Mouse (Mus musculus) lung, postnatal 4 days (tissue): ENCODE data around the gene Dock2.
"Not testable (repeated sequence)": the region's sequence is repeated elsewhere in the genome, so short reads cannot be mapped to it uniquely, and the experiment has no call there.

Experiments
- DNase-seq, 2 experiments: peaks; one replicate each; pipeline ENCODE4 v3.0.0; 2021

Gene Dock2

DNA sequence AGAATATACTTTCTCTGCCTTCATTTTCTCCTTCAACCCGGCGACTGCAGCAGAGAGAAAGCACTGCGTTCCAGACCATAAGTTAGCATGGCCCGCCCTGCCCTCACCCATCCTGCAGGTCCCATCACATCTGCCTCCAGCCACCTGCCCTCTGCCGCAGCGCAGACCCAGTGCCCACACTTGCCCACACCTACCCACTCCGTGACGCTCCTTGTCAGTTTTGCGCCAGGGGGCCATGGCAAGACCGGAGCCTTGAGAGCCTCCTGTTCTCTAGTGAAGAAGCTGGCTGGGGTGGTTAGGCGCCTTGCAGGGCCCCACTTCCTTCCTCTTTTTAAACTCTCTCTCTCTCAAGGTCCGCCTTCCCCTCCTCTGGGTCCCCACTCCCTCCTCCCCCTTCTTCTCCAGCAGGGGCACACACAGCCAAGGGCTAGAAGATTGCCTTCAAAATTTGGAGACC lies at the start of gene Dock2:
Gene Dock2 (minus strand): TSS at position 306 of the 457 bp plus-strand sequence.
- DNase-seq: peak; percentile 48 to 52

DNA sequence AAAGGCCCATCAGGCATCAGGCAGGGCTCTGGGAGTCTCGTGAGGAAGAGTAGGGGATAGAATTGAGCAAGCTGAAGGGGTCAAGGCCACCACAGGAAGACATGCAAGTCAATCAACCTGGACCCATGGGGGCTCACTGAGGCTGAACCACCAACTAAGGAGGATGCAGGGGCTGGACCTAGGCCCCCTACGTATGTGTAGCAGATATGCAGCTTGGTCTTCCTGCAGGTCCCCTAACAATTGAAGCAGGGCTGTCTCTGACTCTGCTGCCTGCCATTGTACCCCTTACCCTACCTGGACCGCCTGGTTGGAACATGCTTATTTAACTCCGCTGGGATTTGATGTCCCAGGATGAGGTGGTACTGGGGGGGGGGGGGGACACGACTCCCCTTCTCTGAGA lies 49.0 kb upstream of the Dock2 start:
- no peak for DNase-seq

DNA sequence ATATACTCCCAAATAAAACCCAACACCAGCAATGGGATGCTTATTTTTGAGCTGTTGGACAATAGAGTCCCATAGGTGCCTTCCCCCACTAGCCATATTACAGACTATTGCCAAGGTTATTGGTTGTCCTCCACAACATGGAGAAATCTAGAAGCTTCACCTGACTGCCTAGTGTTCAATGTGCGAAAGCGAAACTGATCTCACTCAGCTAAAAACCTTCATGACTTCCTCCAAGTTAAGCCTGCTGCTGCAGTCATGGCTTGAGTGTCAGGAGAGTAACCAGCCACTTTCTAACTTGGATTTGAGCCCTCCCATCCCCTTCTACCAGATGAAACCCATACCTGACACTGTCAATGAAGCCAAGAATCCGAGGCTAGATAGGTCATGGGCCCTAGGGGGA lies 44.1 kb upstream of the Dock2 start:
- no peak for DNase-seq

DNA sequence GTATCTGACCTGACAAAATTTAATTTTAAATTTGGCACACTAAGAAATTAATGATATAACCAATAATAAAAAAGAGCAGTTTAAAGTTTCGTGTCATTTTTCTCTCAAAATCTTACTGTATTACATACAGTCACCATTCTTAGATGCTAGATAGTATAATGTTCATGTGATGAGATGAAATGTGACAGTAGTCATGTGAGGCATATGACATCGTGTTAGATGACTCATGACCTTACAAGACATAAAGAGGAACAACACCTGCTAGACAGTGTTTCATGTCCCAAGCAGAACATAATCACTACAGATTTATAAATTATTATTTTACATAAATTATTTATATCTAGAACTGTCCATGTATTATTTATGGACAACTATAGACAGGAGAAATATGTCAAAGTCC lies 43.2 kb upstream of the Dock2 start:
- DNase-seq: no peak

DNA sequence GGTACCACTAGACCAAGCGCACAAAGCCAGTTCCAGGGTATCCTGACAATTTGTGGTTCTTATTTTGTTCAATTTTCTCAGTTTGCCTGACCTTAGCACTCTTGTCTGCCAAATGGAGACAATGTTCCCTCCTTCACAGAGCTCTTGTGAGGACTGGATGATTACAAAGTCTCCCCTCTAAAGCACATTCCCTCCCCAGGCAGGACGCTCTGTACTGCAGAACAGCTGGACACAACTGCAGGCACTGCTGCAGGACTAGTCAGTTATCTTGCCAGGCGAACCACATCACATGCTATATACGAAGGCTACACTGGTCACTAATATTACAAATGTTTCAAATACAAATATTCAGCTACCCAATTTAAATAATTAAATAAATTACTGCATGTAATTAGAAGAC lies 41.1 kb upstream of the Dock2 start:
- no peak for DNase-seq

DNA sequence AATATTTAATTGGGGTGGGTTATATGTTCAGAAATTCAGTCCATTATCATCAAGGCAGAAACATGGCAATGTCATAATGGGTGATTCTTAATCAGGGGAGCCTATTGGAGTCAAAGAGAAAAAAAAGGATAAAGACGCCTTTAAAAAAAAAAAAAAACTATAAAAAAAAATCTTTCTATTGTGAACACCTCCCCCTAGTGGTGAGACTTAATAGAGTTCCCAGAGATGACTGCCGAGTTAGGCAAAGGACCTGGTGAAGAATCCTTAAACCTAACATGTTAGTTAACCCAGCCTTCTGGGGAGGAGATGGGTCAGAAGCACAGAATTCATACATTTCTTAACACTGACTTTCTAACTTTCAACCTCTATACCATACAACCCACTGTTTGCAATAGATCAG lies 31.1 kb upstream of the Dock2 start:
- DNase-seq: no peak

DNA sequence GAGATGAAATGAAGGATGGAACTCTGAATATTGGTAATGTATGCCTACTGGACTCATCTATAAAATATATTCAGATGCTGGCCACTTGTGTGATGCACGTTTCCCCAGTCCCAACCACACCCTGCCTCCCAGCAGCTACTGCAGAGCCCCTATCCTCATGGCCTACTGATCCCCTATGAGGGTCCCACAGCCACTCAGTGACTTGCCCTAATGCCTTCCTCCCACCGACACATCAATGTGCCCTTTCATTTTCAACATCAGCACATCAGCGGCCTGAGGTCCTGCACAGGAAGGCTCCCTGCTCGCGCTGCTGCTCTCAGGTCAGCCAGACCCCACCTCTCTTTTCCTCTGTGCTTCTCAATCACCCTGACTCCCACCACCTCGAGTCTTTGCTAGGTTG lies 30.6 kb upstream of the Dock2 start:
- DNase-seq: no peak

DNA sequence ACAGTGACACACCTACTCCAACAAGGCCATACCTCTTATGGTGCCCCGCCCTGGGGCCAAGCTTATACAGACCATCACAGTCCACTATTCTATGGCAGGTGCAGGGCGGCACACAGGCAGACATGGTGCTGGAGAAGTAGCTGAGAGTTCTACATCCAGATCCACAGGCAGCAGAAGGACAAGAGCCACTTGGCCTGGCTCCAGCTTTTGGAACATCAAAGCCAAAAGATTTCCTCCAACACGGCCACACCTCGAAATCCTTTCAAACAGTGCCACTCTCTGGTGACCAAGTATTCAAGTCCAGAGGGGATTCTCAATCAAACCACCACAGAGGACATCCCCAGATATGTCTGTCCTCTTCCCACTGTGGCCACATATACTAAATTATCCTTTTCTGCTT lies 21.3 kb upstream of the Dock2 start:
- not testable (repeated sequence) for DNase-seq

DNA sequence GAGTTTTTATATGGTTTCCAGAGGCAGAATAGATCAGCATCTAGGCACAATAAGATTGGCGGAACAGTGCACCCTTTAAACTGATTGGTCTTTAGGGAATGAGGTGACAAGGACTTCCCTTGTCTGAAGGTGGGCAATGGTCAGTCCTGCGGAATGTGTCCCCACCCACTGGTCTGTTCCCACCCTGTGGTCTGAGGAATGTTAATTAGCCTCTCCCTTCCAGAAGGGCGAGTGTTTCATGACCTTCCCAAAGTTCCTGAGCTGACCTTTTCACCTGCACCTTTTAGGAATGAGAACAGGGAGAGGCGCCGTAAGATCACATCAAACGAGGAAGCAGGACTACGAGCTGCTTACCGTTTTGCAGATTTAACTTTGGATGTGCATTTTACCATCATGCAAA lies 14.4 kb upstream of the Dock2 start:
- not testable (repeated sequence) for DNase-seq

DNA sequence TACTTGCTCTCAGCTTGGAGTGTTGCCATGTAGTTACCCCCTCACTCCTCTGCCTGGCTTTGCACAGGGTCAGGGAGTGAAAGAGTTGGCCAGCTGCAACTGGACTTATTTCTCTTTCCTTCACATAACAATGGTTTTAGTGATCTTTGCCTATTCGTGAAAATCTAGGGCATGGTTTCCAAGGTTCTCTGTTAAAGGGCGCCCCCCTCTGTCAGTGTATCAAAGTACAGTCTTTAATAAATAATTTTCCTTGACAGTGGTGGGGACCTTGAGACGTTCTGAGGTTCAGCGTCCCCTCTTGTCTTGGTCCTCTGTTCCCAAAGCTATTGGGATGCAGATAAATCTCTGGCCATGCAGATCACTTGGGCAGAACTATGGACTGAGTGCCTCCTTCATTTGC lies 12.4 kb upstream of the Dock2 start:
- peak in 1 of 2 experiments; percentile 26 for DNase-seq

DNA sequence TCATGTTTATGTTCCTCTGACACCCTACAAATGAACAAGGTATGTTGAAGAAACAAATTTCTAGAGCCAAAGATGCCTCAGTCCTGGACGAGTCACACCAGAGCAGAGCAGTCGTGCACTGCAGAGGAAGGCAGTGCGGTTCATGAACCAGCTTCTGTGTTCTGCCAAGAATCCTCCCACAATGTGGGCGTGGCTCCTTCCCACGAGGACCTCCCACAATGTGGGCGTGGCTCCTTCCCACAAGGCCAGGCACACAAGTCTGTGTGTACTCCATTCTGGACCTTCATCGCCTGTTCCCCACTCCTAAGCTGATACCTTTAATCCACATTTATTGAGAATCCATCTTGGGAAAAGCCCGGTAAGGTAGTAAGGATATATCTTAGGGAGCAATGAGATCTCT lies 8.2 kb upstream of the Dock2 start:
- peak in 1 of 2 experiments; percentile 27 for DNase-seq

DNA sequence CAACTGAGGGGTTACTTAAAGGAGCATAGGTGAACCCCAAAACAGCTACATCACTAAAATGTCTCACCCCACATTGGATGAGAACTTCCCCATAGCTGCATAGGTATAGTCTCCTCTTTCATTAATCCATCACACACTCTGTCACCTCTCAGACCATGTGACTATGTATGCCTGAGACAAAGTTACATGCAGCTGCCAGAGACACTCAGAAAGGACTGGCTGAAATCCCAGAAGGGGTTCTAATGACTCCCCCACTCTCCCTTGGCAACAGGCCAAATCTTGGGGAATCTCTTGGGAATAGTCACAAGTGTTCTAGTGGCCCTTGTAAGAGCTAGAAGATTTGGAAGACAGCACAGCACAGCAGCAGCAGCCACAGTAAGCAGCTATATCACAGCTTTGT lies 1.2 kb upstream of the Dock2 start:
- DNase-seq: no peak

DNA sequence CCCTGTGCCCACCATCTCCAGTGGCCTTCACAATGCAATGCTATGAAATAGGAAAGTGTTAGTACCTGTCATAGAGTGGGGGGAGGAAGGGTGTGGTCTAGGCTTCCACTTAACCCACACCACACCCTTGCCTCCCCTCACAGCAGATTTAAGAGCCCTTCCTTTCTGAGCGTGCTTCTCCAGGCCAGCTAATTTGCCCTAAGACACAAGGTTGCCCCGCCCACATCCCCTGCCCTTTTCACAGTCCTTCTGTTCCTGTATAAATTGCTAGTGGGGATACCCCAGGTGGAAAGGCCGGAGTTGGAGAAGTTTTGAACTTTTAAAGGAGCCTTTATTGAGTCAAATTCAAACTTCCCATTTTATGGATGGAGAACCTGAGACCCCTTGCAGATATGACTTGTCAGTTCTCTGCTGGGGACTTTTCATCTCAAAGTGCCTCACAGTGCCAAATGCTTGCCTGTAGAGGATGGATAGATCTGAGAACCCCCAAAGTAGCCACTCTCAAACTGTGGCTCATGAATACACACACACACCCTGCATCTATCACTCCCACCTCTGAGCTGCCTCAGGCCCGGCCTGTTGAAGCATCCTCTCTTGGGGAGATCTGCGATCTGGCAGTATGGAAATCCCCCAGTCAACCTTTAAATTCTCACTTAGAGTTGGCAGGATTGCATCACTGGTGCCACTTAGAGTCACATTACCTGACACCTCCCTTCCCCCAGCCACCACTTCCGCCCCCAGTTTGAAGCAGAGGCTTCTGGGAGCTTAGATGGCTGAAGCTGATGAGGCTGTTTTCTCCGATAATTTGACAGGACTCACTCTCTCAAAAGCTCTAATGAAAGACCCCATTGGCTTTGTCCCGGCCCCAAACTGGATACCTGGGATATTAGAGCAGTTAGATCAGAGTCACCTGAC lies 919 bp downstream of the Dock2 start:
- DNase-seq: peak; percentile 61 to 69

DNA sequence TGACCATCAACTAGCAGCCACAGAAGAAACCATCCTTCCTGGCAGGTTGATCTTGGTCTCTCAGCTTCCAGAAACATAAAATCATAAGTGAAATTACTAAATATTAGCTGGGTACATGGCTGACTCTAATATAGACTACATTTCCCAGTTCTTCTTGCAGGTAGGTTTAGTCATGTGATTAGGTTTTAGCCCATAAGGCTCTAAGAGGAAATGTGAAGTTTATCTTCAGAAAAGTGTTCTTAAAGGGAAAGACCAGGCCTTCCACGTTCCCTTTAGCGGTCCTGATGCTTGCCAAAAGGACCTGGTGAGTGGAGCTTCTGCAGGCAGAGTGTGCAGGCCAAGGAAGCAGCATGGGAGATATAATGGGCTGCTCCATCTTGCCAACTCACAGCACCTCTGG lies 2.9 kb downstream of the Dock2 start:
- no peak for DNase-seq

DNA sequence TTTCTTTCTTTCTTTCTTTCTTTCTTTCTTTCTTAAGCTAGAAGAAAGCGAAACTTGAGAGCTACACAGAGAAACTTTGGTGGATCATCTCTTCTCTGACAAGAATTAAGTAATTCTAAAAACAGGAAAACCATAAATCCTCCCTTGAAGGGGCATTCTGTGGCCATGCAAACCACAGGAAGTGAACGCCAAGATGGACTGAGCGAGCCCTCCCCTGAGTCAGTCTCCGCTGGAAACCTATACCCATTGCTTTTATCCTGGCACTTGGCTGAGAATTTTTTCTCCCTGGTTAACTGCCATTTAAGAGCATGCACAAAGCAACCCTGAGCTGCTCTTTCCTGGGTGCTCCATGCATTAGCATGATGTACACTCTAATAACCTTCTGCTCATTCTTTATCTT lies 3.7 kb downstream of the Dock2 start:
- DNase-seq: no peak

DNA sequence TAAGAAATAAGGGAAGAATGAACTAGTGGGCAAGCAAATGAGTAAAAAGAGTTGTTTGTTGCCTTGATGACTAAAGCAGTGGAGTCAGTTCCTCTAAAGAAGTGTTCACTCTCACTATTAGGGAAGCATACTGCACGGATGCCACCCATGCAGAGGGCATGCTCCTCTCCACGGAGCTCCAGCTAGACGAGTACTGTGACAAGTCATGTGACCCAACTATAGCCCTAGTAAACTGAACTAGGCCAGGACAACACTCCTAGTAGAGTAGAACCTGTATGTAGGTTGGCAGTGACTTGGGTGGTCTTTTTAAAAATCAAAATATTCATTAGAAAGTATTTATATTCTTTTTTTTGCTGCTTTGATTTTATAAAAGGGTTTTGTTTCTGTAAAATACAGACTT lies 5.3 kb downstream of the Dock2 start:
- no peak for DNase-seq

DNA sequence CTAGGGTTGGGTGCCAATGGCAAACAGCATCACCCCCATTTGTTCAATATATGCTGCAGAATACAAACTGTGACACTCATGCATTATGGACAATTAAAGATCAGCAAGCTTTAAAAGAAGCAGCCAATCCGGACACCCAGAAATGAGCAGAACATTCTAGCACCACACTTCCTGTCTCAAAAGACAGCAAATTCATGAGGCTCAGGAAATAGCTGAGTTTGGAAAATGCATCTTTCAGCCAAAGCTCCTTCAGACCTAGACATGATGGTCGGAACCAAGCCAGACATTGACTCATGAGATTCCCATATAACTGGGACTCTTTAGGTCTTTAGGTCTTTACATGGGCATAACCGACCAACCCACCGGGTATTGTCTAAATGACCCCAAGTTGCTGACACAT lies 6.2 kb downstream of the Dock2 start:
- DNase-seq: no peak

DNA sequence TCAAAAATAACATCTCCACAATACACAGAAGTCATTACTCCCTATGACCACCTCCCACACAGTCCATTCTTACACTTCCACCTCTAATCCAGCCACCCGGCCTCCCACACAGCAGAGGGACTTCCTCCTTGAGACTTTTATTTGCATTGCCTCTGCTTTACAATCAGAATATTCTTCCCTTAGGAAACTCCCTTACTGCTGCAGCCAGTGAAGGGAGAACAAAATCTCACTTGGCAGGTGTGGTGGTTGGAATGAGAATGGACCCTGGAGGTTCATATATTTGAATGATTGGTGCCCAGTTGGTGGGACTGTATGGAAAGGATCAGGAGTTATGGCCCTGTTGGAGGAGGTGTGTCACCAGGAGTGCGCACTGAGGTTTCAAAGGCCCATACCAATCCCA lies 7.6 kb downstream of the Dock2 start:
- no peak for DNase-seq

DNA sequence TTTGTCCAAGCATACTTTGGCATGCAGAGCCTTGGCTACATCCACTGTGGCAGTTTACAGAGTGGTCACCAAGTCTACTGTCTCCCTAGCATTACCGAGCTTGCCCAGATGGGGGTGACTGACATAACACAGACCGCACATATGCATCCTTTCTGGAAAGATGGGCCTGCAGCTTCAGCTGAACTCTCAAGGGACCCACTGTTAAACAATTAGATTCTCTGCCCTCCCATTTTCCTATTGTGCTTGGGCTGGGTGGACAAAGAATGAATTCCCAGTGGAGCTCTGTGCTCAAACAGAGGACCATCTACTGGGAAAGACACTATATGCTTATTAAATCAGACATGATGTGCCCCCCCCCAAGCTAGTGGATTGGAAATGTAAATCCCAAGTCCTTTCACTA lies 9.1 kb downstream of the Dock2 start:
- DNase-seq: no peak

DNA sequence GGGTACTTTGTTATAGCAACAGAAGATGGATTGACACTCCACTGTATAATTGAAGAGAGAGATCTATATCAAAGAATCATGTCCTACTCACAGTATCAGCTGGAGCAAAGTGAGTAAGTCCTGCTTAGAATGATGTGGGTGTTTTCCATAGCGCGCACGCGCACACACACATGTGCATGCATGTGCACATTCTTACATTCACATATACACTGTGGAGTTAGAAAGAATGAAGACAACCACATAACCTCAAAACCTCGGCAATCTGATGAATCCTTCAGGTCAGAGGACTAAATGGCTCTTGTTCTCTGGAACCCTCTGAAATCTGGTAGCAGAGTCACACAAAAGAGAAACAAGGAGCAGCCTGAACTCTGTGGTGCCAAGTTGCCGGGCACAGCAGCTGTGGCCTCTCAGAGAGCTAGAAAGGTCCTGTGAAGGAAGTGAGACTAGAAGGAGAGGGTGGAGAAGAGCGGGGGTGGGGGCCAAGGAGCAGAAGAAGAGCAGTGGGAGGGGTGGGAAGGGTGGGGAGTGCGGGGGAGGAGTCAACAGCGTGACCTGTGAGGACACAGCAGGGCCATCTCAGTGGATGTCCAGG lies 10.3 kb downstream of the Dock2 start:
- DNase-seq: peak; percentile 18 to 31

DNA sequence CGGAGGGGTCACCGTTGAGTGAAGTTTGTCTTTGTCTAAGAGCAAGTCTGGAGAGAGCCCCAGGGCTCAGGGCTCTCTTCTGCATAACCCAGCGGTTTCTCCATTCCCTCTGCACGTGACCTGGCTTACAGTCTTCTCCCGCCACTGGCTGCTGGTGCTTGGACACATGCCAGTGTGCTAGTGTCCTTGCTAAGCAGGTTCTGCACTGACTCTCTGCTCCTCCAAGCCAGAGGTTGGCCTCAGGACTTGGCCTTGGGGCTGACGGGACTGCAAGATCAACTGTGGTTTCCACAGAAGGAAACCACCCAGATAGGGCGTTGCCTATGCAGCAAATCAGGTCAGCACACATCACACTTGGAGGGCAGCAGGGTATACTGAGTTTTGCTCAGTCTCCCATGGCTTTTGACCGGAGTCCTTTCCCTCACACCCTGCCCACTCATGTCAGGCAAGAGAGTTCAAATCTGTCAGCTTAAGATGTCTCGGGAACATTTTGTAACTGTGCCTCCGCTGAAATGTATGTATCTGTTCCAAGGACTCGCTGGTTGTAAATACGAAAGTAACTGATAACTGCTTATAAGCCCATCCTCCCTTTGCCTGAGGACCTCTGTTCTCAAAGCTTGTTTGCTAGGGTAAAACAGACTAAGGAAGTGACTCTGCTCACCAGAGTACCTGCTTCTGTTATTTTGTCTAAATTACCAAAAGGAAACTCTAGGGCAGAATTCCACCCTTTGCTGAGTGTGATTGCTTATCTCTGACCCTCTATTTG lies 12.3 kb downstream of the Dock2 start:
- peak; percentile 59 to 60 for DNase-seq

DNA sequence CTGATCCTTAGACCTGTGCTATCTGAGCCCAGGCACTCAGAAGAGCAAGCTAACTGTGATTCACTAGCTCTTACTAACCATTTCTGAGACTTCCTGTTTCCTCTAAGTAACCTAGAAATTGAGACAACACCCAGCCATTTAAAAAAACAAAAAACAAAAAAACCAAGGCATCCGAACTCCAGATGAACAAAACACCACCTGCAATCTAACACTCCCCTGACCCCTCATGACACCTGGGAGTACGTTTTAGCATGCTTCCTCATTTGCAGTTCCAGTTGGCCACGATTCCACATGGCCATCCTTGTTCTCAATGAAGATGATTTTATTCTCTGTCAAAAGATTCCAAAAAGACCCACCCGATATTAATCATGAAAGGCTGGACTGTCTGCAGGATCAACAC lies 13.0 kb downstream of the Dock2 start:
- no peak for DNase-seq

DNA sequence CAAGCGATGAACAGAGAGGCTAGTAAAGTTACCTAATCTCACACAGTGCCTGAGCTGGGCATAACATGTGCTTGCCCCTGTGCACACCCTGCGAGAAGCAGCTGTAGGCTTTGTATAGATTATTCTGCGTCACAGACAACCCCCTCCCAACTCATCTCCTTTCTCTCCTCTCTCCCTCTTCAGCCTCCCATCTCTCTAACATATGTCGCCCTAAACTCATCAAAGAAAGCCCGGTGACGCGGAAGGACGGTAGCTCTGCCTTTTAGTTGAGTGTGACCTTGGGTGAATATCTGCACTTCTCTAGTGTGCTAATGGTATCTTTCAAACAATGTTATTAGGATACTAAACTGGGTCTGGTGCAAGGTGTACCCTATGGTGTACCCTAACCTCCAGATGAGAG lies 13.7 kb downstream of the Dock2 start:
- DNase-seq: no peak

DNA sequence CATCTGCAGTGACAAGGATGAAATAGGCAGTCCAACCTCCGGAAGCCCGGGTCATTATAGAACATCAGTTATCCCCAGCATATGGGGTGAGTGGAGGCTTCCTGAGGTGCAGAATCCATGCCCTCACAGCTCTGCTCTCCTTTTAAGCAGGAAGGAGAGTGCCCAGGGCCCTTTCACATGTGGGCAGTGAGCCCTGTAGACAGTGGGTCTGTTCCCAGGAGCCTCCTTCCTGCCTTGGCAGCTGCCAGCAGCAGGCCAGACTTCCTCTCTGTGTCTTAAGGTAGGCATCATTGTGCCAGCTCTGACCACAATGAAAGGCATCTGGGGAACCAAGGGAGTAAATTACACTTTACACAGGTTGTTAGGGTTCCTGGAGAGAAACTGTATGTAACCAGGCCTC lies 14.3 kb downstream of the Dock2 start:
- DNase-seq: no peak
